Mouse (Mus musculus) heart, embryonic 13.5 days (tissue): ENCODE measurements around the gene Gm44805. TPM values are rescaled to one million over a fixed set of nuclear protein-coding genes. Genes with fewer than 3 reads are reported as not detected.

Experiments
- ATAC-seq: fragments of 200-750 bp; cut with Nextera tagmentation; 2 replicates; pipeline ENCODE4 v1.8.0; 2017; ENCODE audit warnings: moderate TSS enrichment; ENCODE audit not compliant: insufficient number of reproducible peaks, low FRiP score, low TSS enrichment; ENCODE audit errors: extremely low read depth
- H3K27ac ChIP-seq: fragments of 300-500 bp; sonication (generic); replicated peaks from 2 replicates; pipeline ENCODE4 v1.5.1; 2015; ENCODE audit warnings: moderate library complexity, mild to moderate bottlenecking, inconsistent platforms
- H3K27me3 ChIP-seq: fragments of 300-500 bp; sonication (generic); replicated peaks from 2 replicates; pipeline ENCODE4 v1.6.1; 2015; ENCODE audit warnings: mild to moderate bottlenecking, inconsistent platforms
- H3K36me3 ChIP-seq: fragments of 300-500 bp; sonication (generic); 2 replicates; pipeline ENCODE4 v1.6.1; 2015; ENCODE audit warnings: mild to moderate bottlenecking, inconsistent platforms
- H3K4me1 ChIP-seq: fragments of 300-500 bp; sonication (generic); 2 replicates; pipeline ENCODE4 v1.6.1; 2015; ENCODE audit warnings: inconsistent platforms
- H3K4me2 ChIP-seq: fragments of 300-500 bp; sonication (generic); 2 replicates; pipeline ENCODE4 v1.6.1; 2015; ENCODE audit warnings: inconsistent platforms, mild to moderate bottlenecking, moderate library complexity
- H3K4me3 ChIP-seq: fragments of 300-500 bp; sonication (generic); 2 replicates; pipeline ENCODE4 v1.5.1; 2015; ENCODE audit warnings: moderate library complexity, mild to moderate bottlenecking, inconsistent platforms
- H3K9ac ChIP-seq: fragments of 300-500 bp; sonication (generic); 2 replicates; pipeline ENCODE4 v1.6.1; 2015; ENCODE audit warnings: inconsistent platforms, mild to moderate bottlenecking, moderate library complexity
- H3K9me3 ChIP-seq: fragments of 300-500 bp; sonication (generic); 2 replicates; pipeline ENCODE4 v1.6.1; 2016; ENCODE audit warnings: inconsistent platforms
- WGBS: fragments of 180-500 bp; shearing (Covaris S2); methylation state at CpG from one replicate; pipeline ENCODE4 v1.1.7; 2015; ENCODE audit warnings: mixed read lengths; 5-methylcytosine and 5-hydroxymethylcytosine counted together
- polyA plus RNA-seq: library from polyadenylated mRNA; unstranded; fragments of >200 nt; fragmentation: Nextera tagmentation; extraction: Ambion mirVana; gene quantifications from 2 replicates; pipeline ENCODE4 v1.2.1, GENCODE M21; 2015

Gm44805 gene
- polyA plus RNA-seq, 1 experiment from 2014 or later = not detected

- H3K9me3 ChIP-seq = no peaks in the 10 kb centered on the region
- peaks cover 14% of the 10 kb centered on the region for H3K4me1 ChIP-seq
- no peak overlapping the region for H3K4me3 ChIP-seq
- peaks cover 96% of the 10 kb centered on the region for H3K36me3 ChIP-seq
- no peak for ATAC-seq
- no peaks in the 10 kb centered on the region for H3K27me3 ChIP-seq
- no peak overlapping the region for H3K4me2 ChIP-seq
- H3K9ac ChIP-seq = no peak overlapping the region
- peak overlapping the region; percentile 48 for H3K27ac ChIP-seq
- 73% methylated on average over 6 of the region's 6 CpGs for WGBS
Measured at GRCm38 (mm10) chr7:19651063-19651786, 30.0 kb downstream of the Gm44805 start.

DNA sequence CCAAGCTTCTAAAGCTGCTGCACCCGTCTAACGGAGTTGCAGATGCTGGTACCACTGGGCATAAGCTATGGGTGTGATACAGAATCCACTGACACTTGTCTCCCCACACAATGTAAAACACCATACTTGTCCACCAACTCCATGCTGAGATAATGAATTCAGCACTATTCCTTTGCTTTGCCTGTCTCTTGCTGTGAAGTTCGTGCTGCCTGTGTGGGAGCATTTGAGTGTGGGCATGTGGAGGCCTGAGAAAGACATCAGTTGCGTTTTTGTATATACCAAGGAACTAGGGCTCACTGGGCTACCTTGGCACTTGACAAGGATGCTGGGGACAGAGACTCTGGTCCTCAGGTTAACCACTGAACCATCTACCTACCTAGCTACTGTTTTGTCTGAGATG, 40.0 kb downstream of the Gm44805 start:
- Histone ChIP-seq H3K27ac (no peak overlapping the region), H3K4me3 (no peak overlapping the region), H3K27me3 (no peaks in the 10 kb centered on the region), H3K36me3 (peaks cover 100% of the 10 kb centered on the region), H3K9me3 (no peaks in the 10 kb centered on the region), H3K4me2 (no peak overlapping the region), H3K4me1 (peaks cover 6% of the 10 kb centered on the region), H3K9ac (no peak overlapping the region)
- WGBS = 95% methylated on average over 4 of the region's 4 CpGs
- ATAC-seq = no peak

- Histone ChIP-seq H3K4me3 (no peak overlapping the region), H3K9me3 (no peaks in the 10 kb centered on the region), H3K27ac (no peak overlapping the region), H3K36me3 (peaks cover 85% of the 10 kb centered on the region), H3K4me2 (no peak overlapping the region), H3K27me3 (no peaks in the 10 kb centered on the region), H3K4me1 (peaks cover 9% of the 10 kb centered on the region), H3K9ac (no peak overlapping the region)
- ATAC-seq = no peak
- 83% methylated on average over 11 of the region's 11 CpGs for WGBS
Measured at GRCm38 (mm10) chr7:19635074-19635827, 46.0 kb downstream of the Gm44805 start.

- peaks cover 14% of the 10 kb centered on the region for H3K4me1 ChIP-seq
- 94% methylated on average over 2 of the region's 2 CpGs for WGBS
- H3K27ac ChIP-seq = no peak overlapping the region
- peaks cover 79% of the 10 kb centered on the region for H3K36me3 ChIP-seq
- H3K4me3 ChIP-seq = no peak overlapping the region
- no peaks in the 10 kb centered on the region for H3K27me3 ChIP-seq
- no peak for ATAC-seq
- no peak overlapping the region for H3K9ac ChIP-seq
- no peaks in the 10 kb centered on the region for H3K9me3 ChIP-seq
- no peak overlapping the region for H3K4me2 ChIP-seq
Measured at GRCm38 (mm10) chr7:19634591-19634990, 46.6 kb downstream of the Gm44805 start.

GRCm38 (mm10) chr7:19633855-19634254, 47.4 kb downstream of the Gm44805 start:
- no peak overlapping the region for H3K4me3 ChIP-seq
- ATAC-seq = no peak

DNA sequence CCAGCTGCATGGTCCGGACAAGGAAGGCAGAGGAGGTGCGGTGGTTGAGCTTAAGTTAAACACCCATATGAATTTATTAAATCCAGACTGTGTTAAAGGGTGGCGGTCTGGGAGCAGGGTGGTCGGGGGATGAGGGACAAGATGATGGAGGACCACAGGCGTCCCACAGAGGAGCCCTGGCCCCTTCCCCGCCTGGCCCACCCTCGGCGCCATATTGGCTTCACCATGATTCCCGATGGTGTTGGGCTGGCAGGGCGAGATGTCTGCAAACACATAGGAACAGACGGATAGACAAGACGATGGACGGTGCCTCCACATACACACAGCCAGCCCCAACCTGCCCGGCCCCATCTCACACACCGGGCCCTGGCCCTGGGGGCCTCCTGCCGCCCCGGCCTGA, 48.0 kb downstream of the Gm44805 start:
- H3K36me3 ChIP-seq = peaks cover 65% of the 10 kb centered on the region
- H3K9me3 ChIP-seq = no peaks in the 10 kb centered on the region
- no peaks in the 10 kb centered on the region for H3K27me3 ChIP-seq
- H3K9ac ChIP-seq = no peak overlapping the region
- H3K4me2 ChIP-seq = no peak overlapping the region
- no peak for ATAC-seq
- WGBS = 84% methylated on average over 17 of the region's 17 CpGs
- H3K4me3 ChIP-seq = no peak overlapping the region
- no peak overlapping the region for H3K27ac ChIP-seq
- H3K4me1 ChIP-seq = peaks cover 15% of the 10 kb centered on the region

More at GRCm38 (mm10) chr7:19633855-19634254, 47.4 kb downstream of the Gm44805 start:
- H3K27ac ChIP-seq = no peak overlapping the region
- H3K27me3 ChIP-seq = no peaks in the 10 kb centered on the region
- no peaks in the 10 kb centered on the region for H3K9me3 ChIP-seq
- no peak overlapping the region for H3K9ac ChIP-seq
- H3K4me1 ChIP-seq = peaks cover 15% of the 10 kb centered on the region
- H3K36me3 ChIP-seq = peaks cover 71% of the 10 kb centered on the region
- 86% methylated on average over 15 of the region's 15 CpGs for WGBS
- no peak overlapping the region for H3K4me2 ChIP-seq

DNA sequence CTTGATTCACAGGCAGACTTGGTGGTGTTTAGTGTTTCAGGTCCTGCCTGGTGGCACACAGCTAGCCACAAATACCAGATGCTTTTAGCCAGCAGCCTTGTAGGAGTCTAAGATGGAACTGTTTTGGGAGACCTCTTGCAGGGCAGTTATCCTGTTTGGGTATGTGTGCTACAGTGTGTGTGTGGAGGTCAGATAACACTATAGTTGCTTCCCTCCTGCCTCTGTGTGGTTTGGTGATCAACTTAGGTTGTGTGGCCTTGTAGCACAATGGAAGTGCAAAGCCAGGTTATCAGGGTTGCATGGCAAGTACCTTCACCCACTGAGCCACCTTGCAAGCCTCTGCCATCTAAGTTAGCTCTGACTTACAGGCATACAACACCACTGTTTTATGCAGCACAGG, 48.5 kb downstream of the Gm44805 start:
- H3K4me3 ChIP-seq = no peak overlapping the region
- peaks cover 20% of the 10 kb centered on the region for H3K4me1 ChIP-seq
- H3K27ac ChIP-seq = no peak overlapping the region
- no peaks in the 10 kb centered on the region for H3K27me3 ChIP-seq
- H3K4me2 ChIP-seq = no peak overlapping the region
- H3K36me3 ChIP-seq = peaks cover 60% of the 10 kb centered on the region
- no peak for ATAC-seq
- no peaks in the 10 kb centered on the region for H3K9me3 ChIP-seq
- no peak overlapping the region for H3K9ac ChIP-seq

- ATAC-seq = no peak
- peaks cover 21% of the 10 kb centered on the region for H3K4me1 ChIP-seq
- H3K4me2 ChIP-seq = no peak overlapping the region
- H3K9me3 ChIP-seq = no peaks in the 10 kb centered on the region
- no peaks in the 10 kb centered on the region for H3K27me3 ChIP-seq
- H3K27ac ChIP-seq = no peak overlapping the region
- no peak overlapping the region for H3K4me3 ChIP-seq
- no peak overlapping the region for H3K9ac ChIP-seq
- peaks cover 55% of the 10 kb centered on the region for H3K36me3 ChIP-seq
Measured at GRCm38 (mm10) chr7:19632275-19632674, 48.9 kb downstream of the Gm44805 start.

DNA sequence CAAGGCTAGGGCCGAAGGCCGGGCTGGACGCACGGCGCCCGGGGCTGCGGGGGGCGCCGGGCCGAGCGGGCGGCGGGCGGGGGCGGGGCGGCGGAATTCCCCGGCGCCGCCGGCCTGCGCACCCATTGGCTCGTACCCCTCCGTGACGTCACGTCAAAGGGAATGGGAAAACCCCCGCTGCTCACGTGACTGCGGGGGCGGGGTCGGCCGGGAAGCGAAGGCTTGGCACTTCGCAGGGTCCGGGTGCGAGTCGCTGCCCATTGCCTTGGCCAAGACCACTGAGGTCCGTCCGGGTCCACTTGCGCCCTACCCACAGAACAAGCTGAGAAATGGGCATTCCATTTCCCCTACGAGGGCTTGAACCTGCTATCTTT, 51.9 kb downstream of the Gm44805 start, which contains the start of gene Relb:
Relb (minus strand) TSS at position 78 of the 374 bp plus-strand sequence.
- Histone ChIP-seq H3K4me3 (peak within 1 kb of the TSS; percentile 84), H3K4me2 (peak within 1 kb of the TSS; percentile 93), H3K9me3 (no peaks in the 10 kb centered on the region), H3K27me3 (no peaks in the 10 kb centered on the region), H3K4me1 (peaks cover 12% of the 10 kb centered on the region), H3K27ac (peak within 1 kb of the TSS; percentile 93), H3K36me3 (peaks cover 26% of the 10 kb centered on the region), H3K9ac (peak within 1 kb of the TSS; percentile 82)
- ATAC-seq = peak; percentile 73
- WGBS = under 1% methylated on average over 40 of the region's 41 CpGs

DNA sequence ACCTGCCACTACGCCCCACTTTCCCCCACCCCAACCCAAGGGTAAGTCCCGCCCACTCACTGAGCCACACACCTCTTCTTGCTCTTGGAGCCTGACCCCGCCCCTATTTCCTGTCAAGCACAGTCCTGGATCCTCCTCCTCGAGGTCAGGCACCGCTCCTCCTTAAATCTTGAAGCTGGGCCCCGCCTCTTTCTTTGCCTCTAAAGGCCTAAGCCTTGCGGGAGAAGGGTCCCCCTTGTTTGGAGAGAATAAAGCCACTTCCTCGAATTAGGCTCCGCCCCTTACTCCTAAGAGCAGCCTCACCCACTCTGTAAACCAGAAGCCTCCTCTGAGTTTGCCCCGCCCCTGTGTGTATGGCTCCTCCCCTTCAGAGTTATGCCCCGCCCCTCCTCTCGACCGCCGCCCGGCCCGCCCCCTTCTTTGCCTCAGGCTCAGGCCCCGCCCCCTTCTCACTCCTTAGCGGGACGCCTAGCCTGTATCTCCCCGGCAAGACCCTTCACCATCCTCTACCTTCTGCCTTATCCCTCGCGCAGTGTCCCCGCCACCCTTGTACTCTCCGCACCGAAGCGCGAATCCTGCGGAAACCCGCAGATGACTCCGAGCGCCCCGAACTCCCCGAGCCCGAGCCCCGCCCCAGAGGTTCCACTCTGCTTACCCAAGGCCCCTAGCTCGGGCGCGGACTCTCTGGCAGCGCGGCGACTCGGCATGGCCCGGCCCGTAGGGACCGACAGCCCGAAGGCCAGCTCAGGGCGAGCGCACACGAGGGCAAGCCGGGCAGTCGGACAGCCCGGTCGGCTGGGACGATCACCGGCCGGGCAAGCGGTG, 52.5 kb downstream of the Gm44805 start:
- WGBS = 2% methylated on average over 57 of the region's 57 CpGs
- peak overlapping the region; percentile 82 for H3K9ac ChIP-seq
- peaks cover 20% of the 10 kb centered on the region for H3K36me3 ChIP-seq
- peak overlapping the region; percentile 93 for H3K27ac ChIP-seq
- H3K9me3 ChIP-seq = no peaks in the 10 kb centered on the region
- peaks cover 12% of the 10 kb centered on the region for H3K4me1 ChIP-seq
- peak overlapping the region; percentile 93 for H3K4me2 ChIP-seq
- no peaks in the 10 kb centered on the region; the same call in 1 of the 2 replicates for H3K27me3 ChIP-seq
- ATAC-seq = peak; percentile 81
- H3K4me3 ChIP-seq = peak overlapping the region; percentile 84

- peak overlapping the region; percentile 84 for H3K4me3 ChIP-seq
- no peak for ATAC-seq
- peak overlapping the region; percentile 93 for H3K4me2 ChIP-seq
- H3K9me3 ChIP-seq = no peaks in the 10 kb centered on the region
- H3K27me3 ChIP-seq = no peaks in the 10 kb centered on the region; the same call in 1 of the 2 replicates
- H3K36me3 ChIP-seq = peaks cover 14% of the 10 kb centered on the region
- WGBS = 14% methylated on average over 17 of the region's 17 CpGs
- H3K9ac ChIP-seq = peak overlapping the region; percentile 64
- peak overlapping the region; percentile 93 for H3K27ac ChIP-seq
- H3K4me1 ChIP-seq = peaks cover 12% of the 10 kb centered on the region
Measured at GRCm38 (mm10) chr7:19628192-19628535, 53.1 kb downstream of the Gm44805 start.
